Mouse (Mus musculus): ENCODE measurements around the gene Tpi1.

The Tpi1 gene

GRCm38 (mm10) chr6:124813933-124814332, at the start of gene Tpi1:
Tpi1 (minus strand) TSS chr6:124814296.
- in situ Hi-C loops (cut with MboI; ENCODE audit: low pct_unique_long_range_greater_than_20kb in 1 of 2, low sequenced_read_pairs in 2 of 2, unreplicated experiment in 1 of 2) = no loop called here

DNA sequence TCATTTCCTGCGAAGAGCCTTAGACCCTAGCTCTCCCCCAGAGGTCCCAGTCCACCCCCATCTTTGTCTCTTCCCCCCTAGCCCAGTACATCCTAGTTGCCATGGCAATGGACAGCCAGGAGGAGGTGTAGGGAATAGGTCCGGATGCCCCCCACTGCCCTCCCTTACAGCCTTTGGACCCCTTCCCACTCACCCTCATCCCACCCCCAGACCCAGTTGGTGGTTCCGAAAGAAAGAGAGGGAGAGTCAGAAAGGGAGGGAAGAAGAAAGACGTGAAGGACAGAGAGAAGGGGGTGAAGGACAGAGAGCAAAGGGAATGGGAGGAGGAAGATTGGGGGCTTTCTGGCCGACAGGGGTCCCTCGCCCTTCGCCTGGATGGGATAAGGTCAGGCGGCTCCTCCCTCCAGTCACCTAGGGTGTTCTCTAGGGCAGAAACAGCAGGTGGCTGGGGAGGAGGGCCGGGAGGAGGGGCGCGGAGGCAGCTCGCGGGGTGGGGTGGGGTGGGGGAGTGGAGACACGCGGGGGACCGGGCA, 49.1 kb upstream of the Tpi1 start:
- in situ Hi-C loops (cut with MboI; ENCODE audit: low pct_unique_long_range_greater_than_20kb in 1 of 2, low sequenced_read_pairs in 2 of 2, unreplicated experiment in 1 of 2) = no loop called here

- in situ Hi-C loops (cut with MboI; ENCODE audit: low pct_unique_long_range_greater_than_20kb in 1 of 2, low sequenced_read_pairs in 2 of 2, unreplicated experiment in 1 of 2) = no loop called here
These were observed 48.5 kb upstream of the Tpi1 start for GRCm38 (mm10) chr6:124862406-124863124.

DNA sequence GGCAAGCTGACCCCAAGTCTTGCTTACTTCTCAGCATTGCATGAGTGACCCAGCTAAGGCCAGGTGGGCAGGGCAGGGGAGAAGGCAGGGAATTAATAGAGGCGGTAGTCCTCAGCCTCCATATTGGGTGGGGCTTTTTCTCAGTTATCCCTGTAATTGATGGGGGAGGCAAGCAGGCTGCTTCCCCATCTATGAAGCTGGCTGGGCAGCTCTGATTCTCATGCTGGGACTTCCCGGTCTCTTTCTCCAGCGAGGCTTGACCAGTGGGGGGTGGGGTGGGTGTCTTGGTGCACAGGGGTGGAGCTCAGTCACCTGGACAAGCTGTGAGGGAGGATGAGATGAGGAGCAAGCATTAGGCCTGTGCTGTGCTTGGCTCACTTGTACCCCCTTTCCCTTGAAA, 47.7 kb upstream of the Tpi1 start:
- in situ Hi-C loops (cut with MboI; ENCODE audit: low pct_unique_long_range_greater_than_20kb in 1 of 2, low sequenced_read_pairs in 2 of 2, unreplicated experiment in 1 of 2) = no loop called here

- in situ Hi-C loops (cut with MboI; ENCODE audit: low pct_unique_long_range_greater_than_20kb in 1 of 2, low sequenced_read_pairs in 2 of 2, unreplicated experiment in 1 of 2) = no loop called here
These were observed 47.2 kb upstream of the Tpi1 start for GRCm38 (mm10) chr6:124861266-124861665.

GRCm38 (mm10) chr6:124860511-124860910, 46.4 kb upstream of the Tpi1 start:
- in situ Hi-C loops (cut with MboI; ENCODE audit: low pct_unique_long_range_greater_than_20kb in 1 of 2, low sequenced_read_pairs in 2 of 2, unreplicated experiment in 1 of 2) = no loop called here

- in situ Hi-C loops (cut with MboI; ENCODE audit: low pct_unique_long_range_greater_than_20kb in 1 of 2, low sequenced_read_pairs in 2 of 2, unreplicated experiment in 1 of 2) = loop anchor here in 1 of 2 experiments (5.0 kb wide), 1 partner anchor 73 kb away; the partner anchor contains the start of gene Mlf2
These were observed 45.6 kb upstream of the Tpi1 start for GRCm38 (mm10) chr6:124859725-124860124.

DNA sequence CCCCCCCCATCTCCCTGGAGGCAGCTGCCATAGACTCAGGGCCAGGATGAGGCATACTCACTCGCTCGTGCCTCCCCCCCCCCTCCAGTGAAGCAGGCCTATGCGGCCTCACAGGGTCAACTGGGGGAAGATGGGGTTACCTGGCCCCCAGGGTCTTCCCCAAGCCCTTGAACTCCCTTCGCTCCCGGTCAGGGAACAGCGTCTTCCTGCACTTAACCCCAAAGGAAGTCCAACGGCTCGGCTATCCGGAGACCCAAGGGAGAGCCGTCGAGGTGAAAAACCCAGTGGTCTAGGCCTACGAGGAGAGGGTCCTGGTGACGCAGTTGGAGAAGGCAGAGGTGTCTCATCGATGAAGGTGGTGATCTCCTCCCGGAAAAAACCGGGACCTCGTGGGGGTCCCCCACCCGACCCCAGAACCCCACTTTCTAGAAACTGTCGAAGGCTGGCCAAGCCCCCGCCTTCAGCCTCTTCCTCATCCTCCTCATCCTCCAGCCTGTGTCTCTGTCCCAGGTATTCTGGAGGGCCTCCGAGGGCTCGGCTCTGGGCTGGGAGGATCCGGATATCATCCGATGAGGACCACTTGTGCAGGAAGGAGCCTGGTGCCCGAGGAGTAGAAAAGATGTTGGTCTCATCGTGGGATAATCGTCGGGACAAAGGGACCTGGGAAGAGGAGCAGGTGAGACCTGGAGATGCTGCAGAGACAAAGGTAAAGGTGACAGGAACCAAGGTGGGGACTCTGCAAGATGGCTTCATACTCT, 44.6 kb upstream of the Tpi1 start:
- in situ Hi-C loops (cut with MboI; ENCODE audit: low pct_unique_long_range_greater_than_20kb in 1 of 2, low sequenced_read_pairs in 2 of 2, unreplicated experiment in 1 of 2) = loop anchor here in 1 of 2 experiments (5.0 kb wide), 1 partner anchor 74 kb away; the partner anchor contains the start of gene Mlf2

GRCm38 (mm10) chr6:124857840-124858530, 43.9 kb upstream of the Tpi1 start:
- in situ Hi-C loops (cut with MboI; ENCODE audit: low pct_unique_long_range_greater_than_20kb in 1 of 2, low sequenced_read_pairs in 2 of 2, unreplicated experiment in 1 of 2) = loop anchor here in 1 of 2 experiments (5.0 kb wide), 1 partner anchor 74 kb away; the partner anchor contains the start of gene Mlf2

GRCm38 (mm10) chr6:124856916-124857839, 43.1 kb upstream of the Tpi1 start, which contains the start of gene P3h3:
P3h3 (minus strand) TSS chr6:124857752.
- in situ Hi-C loops (cut with MboI; ENCODE audit: low pct_unique_long_range_greater_than_20kb in 1 of 2, low sequenced_read_pairs in 2 of 2, unreplicated experiment in 1 of 2) = loop anchor here in 1 of 2 experiments (5.0 kb wide), 1 partner anchor 75 kb away; the partner anchor contains the start of gene Mlf2

GRCm38 (mm10) chr6:124856321-124856720, 42.2 kb upstream of the Tpi1 start:
- in situ Hi-C loops (cut with MboI; ENCODE audit: low pct_unique_long_range_greater_than_20kb in 1 of 2, low sequenced_read_pairs in 2 of 2, unreplicated experiment in 1 of 2) = loop anchor here in 1 of 2 experiments (5.0 kb wide), 1 partner anchor 76 kb away; the partner anchor contains the start of gene Mlf2

GRCm38 (mm10) chr6:124854647-124855046, 40.6 kb upstream of the Tpi1 start:
- in situ Hi-C loops (cut with MboI; ENCODE audit: low pct_unique_long_range_greater_than_20kb in 1 of 2, low sequenced_read_pairs in 2 of 2, unreplicated experiment in 1 of 2) = loop anchor here in 1 of 2 experiments (5.0 kb wide), 1 partner anchor 78 kb away; the partner anchor contains the start of gene Mlf2

- in situ Hi-C loops (cut with MboI; ENCODE audit: low pct_unique_long_range_greater_than_20kb in 1 of 2, low sequenced_read_pairs in 2 of 2, unreplicated experiment in 1 of 2) = no loop called here
These were observed 36.4 kb upstream of the Tpi1 start for GRCm38 (mm10) chr6:124850535-124850934.

- in situ Hi-C loops (cut with MboI; ENCODE audit: low pct_unique_long_range_greater_than_20kb in 1 of 2, low sequenced_read_pairs in 2 of 2, unreplicated experiment in 1 of 2) = no loop called here
These were observed 33.2 kb upstream of the Tpi1 start for GRCm38 (mm10) chr6:124847305-124847704.

GRCm38 (mm10) chr6:124840241-124841167, 26.4 kb upstream of the Tpi1 start, which contains the start of gene Gnb3:
Gnb3 (minus strand) TSS chr6:124840275.
- in situ Hi-C loops (cut with MboI; ENCODE audit: low pct_unique_long_range_greater_than_20kb in 1 of 2, low sequenced_read_pairs in 2 of 2, unreplicated experiment in 1 of 2) = no loop called here

GRCm38 (mm10) chr6:124839805-124840204, 25.7 kb upstream of the Tpi1 start:
- in situ Hi-C loops (cut with MboI; ENCODE audit: low pct_unique_long_range_greater_than_20kb in 1 of 2, low sequenced_read_pairs in 2 of 2, unreplicated experiment in 1 of 2) = no loop called here

All from mouse embryonic stem cell (cell line).